In the genomic region with DNA sequence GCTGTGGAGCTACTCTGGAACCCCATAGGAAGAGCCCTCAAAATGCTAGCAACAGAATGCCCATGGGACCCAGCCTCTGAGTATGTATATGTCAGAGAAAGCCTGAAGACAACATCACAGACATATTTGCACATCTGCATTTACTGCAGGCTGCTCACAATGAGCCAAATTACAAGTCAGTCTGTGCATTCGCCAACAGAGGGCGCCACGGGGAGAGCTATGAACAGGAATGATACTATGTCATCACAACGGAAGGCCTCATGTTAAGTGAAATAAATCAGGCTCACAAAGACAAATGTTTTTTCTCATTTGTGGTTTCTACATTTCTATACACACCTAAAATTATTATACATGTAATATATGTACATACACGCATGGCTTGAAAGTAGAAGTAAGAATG, we compare ENCODE assay signal across 10 mouse cellular contexts.
DNase-seq lines count a peak whose midpoint lies in the region; ATAC-seq and TF ChIP-seq lines count a peak whose summit lies in the region.
"Had no signal": no experiment of that assay in that cellular context is flagged by ENCODE, and none has a peak within 500 bp of the region (broad histone marks: within the 10 kb centered on the region; RNA-seq: fewer than 3 reads in every experiment).

No protein-coding gene starts in this region.

- H3K27me3 ChIP-seq in lung, postnatal 0 days (replicated peaks; ENCODE audit: insufficient read depth, low read length), result no peaks in the 10 kb centered on the region
- H3K27me3 ChIP-seq in splenic B cell, adult 2 months (ENCODE audit: control insufficient read depth, insufficient read depth, low read length, poor library complexity, severe bottlenecking), result no peaks in the 10 kb centered on the region
- H3K27me3 ChIP-seq: hindbrain, embryonic 12.5 days; lung, embryonic 15.5 days had no signal

- intact Hi-C loops in gastrocnemius, adult 2 months (cut with DNase I), result loop anchor here (5.0 kb wide), 2 partner anchors 114 to 209 kb away; no protein-coding TSS in a partner anchor

- no peak overlapping the region for H3K9ac ChIP-seq in lung, postnatal 0 days (replicated peaks; ENCODE audit: low read depth)
- H3K9ac ChIP-seq: hindbrain, embryonic 12.5 days; lung, embryonic 15.5 days had no signal

- no peak for TF ChIP-seq POLR2A in brain, embryonic 14.5 days (IDR thresholded peaks at IDR 0.05; ENCODE audit: borderline replicate concordance, extremely low read depth, insufficient read depth, insufficient read length, poor library complexity, severe bottlenecking)

- H3K4me3 ChIP-seq in gastrocnemius, adult 2 months, result no peak overlapping the region
- no peak overlapping the region for H3K4me3 ChIP-seq in lung, postnatal 0 days (ENCODE audit: low read depth, low read length)
- H3K4me3 ChIP-seq: hindbrain, embryonic 12.5 days; lung, embryonic 15.5 days had no signal

- H3K4me1 ChIP-seq in lung, postnatal 0 days (ENCODE audit: insufficient read depth, low read depth, low read length), result no peaks in the 10 kb centered on the region
- H3K4me1 ChIP-seq: hindbrain, embryonic 12.5 days; lung, embryonic 15.5 days had no signal

- H3K9me3 ChIP-seq in lung, postnatal 0 days (ENCODE audit: low read length), result no peaks in the 10 kb centered on the region
- H3K9me3 ChIP-seq: hindbrain, embryonic 12.5 days; lung, embryonic 15.5 days had no signal

- H3K36me3 ChIP-seq in lung, postnatal 0 days (ENCODE audit: insufficient read depth, low read length), result no peaks in the 10 kb centered on the region
- no peaks in the 10 kb centered on the region for H3K36me3 ChIP-seq in splenic B cell, adult 2 months (ENCODE audit: control insufficient read depth, insufficient read depth, low read length, poor library complexity, severe bottlenecking)

- H3K27ac ChIP-seq in gastrocnemius, adult 2 months, result no peak overlapping the region
- no peak overlapping the region for H3K27ac ChIP-seq in lung, postnatal 0 days (ENCODE audit: low read length)
- H3K27ac ChIP-seq: hindbrain, embryonic 12.5 days; lung, embryonic 15.5 days had no signal

- peak; percentile 27 for DNase-seq in gastrocnemius, adult 2 months
- no peak for DNase-seq in gastrocnemius, postnatal 4 days (ENCODE audit: low spot score in 2 of 2)
- DNase-seq in lung, postnatal 0 days (ENCODE audit: low spot score), result peak; percentile 25
- no peak for DNase-seq in lung, postnatal 25 days (ENCODE audit: low spot score)
- DNase-seq in brain, embryonic 14.5 days (ENCODE audit: low read depth), result peak; percentile 25
- DNase-seq in splenic B cell, adult 2 months (ENCODE audit: low read depth, low spot score), result peak; percentile 46
- DNase-seq in ovary, postnatal 10 days (ENCODE audit: low spot score), result no peak
- DNase-seq in layer of hippocampus, adult 8-10 months (ENCODE audit: low spot score in 2 of 2), result no peak

- ATAC-seq in lung, postnatal 0 days, result no peak

- H3K4me2 ChIP-seq in lung, postnatal 0 days (replicated peaks; ENCODE audit: low read depth, low read length), result no peak overlapping the region
- H3K4me2 ChIP-seq: hindbrain, embryonic 12.5 days; lung, embryonic 15.5 days had no signal

- WGBS in lung, postnatal 0 days, result 65% methylated on average over 5 of the region's 5 CpGs

- no peak for TF ChIP-seq EP300 in lung, postnatal 0 days (IDR thresholded peaks at IDR 0.05)

- peak; percentile 44; the same call in 1 of the 2 replicates for TF ChIP-seq CTCF in gastrocnemius, adult 2 months (IDR thresholded peaks at IDR 0.05)
- peak; percentile 55 for TF ChIP-seq CTCF in lung, postnatal 0 days (IDR thresholded peaks at IDR 0.05)
- TF ChIP-seq CTCF in brain, embryonic 14.5 days (IDR thresholded peaks at IDR 0.05; ENCODE audit: borderline replicate concordance, extremely low read depth, insufficient read depth, insufficient read length), result peak; percentile 41; the same call in 1 of the 2 replicates

Comparison
In these comparisons a context has a peak if more than half of its experiments do, and no peak if none do; other contexts are left out.
1. DNase-seq: peak in gastrocnemius, adult 2 months (single experiment), lung, postnatal 0 days (single experiment), brain, embryonic 14.5 days (single experiment) and splenic B cell, adult 2 months (single experiment); none in gastrocnemius, postnatal 4 days (0 of 2), lung, postnatal 25 days (single experiment), ovary, postnatal 10 days (single experiment) and layer of hippocampus, adult 8-10 months (0 of 2).
2. Peak in every context shown above with its lines, with median percentiles within 50 percentile points of each other: CTCF ChIP-seq.